Mouse (Mus musculus): ENCODE measurements around the gene Cnbd2.

DNA sequence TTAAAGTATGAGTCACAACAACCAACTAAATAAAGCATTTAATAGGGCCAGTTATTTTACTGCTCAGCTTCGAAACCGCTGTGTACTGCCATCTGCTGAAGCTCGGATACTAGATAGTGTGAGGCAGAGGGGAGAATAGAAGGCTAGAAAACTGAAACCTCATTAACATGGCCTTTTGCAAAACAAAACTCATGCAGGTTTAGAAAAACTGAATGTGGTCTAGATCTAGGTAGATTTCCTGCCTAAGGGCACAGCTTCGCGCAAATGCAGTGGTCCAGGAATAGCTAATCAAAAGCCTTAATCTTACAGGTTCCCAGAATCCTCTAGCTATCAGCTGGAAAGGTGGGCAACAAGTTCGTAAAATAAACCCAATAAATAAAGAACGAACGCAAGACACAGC is 658 bp upstream of the Cnbd2 start:
- TF ChIP-seq CTCF (IDR thresholded peaks at IDR 0.05; ENCODE audit: insufficient read depth, low read depth, low read length): no peak
- TF ChIP-seq POLR2A (IDR thresholded peaks at IDR 0.05; ENCODE audit: insufficient read depth, low read depth, low read length): no peak
